Mouse (Mus musculus) cerebellum, adult 2 months (tissue): ENCODE measurements around the gene Gm6040. TPM values are rescaled to one million over a fixed set of nuclear protein-coding genes. Genes with fewer than 3 reads are reported as not detected.

ENCODE experiments used
- DNase-seq, 2 experiments: peaks; one replicate each; pipeline ENCODE4 v3.0.0; 2021
- H3K27ac ChIP-seq: fragments of 200-500 bp; 2 replicates; pipeline ENCODE4 v1.5.1; 2012; ENCODE audit warnings: low read length, control low read depth, inconsistent platforms; ENCODE audit not compliant: insufficient read depth
- H3K27me3 ChIP-seq: fragments of 200-500 bp; 2 replicates; pipeline ENCODE4 v1.6.1; 2012; ENCODE audit warnings: inconsistent platforms, mild to moderate bottlenecking, low read length, moderate library complexity; ENCODE audit not compliant: control insufficient read depth, insufficient read depth
- H3K4me1 ChIP-seq: fragments of 200-500 bp; 2 replicates; pipeline ENCODE4 v1.6.1; 2011; ENCODE audit warnings: low read length; ENCODE audit not compliant: control insufficient read depth, insufficient read depth
- H3K4me3 ChIP-seq: fragments of 200-500 bp; replicated peaks from 2 replicates; pipeline ENCODE3; 2011; ENCODE audit warnings: mild to moderate bottlenecking, low read depth, low read length, control low read depth; ENCODE audit not compliant: insufficient read depth
- CTCF ChIP-seq: fragments of 200-500 bp; IDR thresholded peaks from 2 replicates; pipeline ENCODE4 v1.5.1; 2011; ENCODE audit warnings: low read depth, mild to moderate bottlenecking, control low read depth, low read length, moderate library complexity, borderline replicate concordance; ENCODE audit not compliant: insufficient read depth
- POLR2A ChIP-seq: fragments of 200-500 bp; IDR thresholded peaks from 2 replicates; pipeline ENCODE4 v1.6.1; 2011; ENCODE audit warnings: low read length, control low read depth, borderline replicate concordance; ENCODE audit not compliant: insufficient read depth
- WGBS: fragments of 180-500 bp; shearing (Covaris S2); methylation state at CpG from one replicate; pipeline ENCODE4 v1.1.7; 2018; 5-methylcytosine and 5-hydroxymethylcytosine counted together
- polyA plus RNA-seq: library from polyadenylated mRNA; depleted of rRNA; stranded (reverse); fragments of >200 nt; gene quantifications from 2 replicates; pipeline ENCODE4 v1.2.3, GENCODE M21; 2012; rRNA removed

Gene Gm6040
- polyA plus RNA-seq: not detected in 2 replicates

GRCm38 (mm10) chr8:20921971-20922370, at the start of gene Gm6040:
Gene Gm6040, minus strand, starts transcription at chr8:20922071.
- TF ChIP-seq CTCF: no peak
- no peak for TF ChIP-seq POLR2A
- WGBS: 70% methylated on average over 3 of the region's 3 CpGs
- H3K27ac ChIP-seq: no peak within 1 kb of the TSS
- no peak for DNase-seq
- H3K4me1 ChIP-seq: no peaks in the 10 kb centered on the region
- no peaks in the 10 kb centered on the region for H3K27me3 ChIP-seq
- no peak within 1 kb of the TSS for H3K4me3 ChIP-seq

- Histone ChIP-seq H3K4me3 (no peak overlapping the region), H3K27ac (no peak overlapping the region), H3K4me1 (no peaks in the 10 kb centered on the region), H3K27me3 (no peaks in the 10 kb centered on the region)
- 64% methylated on average over 2 of the region's 2 CpGs for WGBS
- TF ChIP-seq CTCF (no peak), POLR2A (no peak)
- DNase-seq: no peak
Observed at GRCm38 (mm10) chr8:20964531-20964930, 42.7 kb upstream of the Gm6040 start.

GRCm38 (mm10) chr8:20944610-20945009, 22.7 kb upstream of the Gm6040 start, which contains the start of gene AY761185:
Gene AY761185, minus strand, starts transcription at chr8:20944710.
- H3K27me3 ChIP-seq: no peaks in the 10 kb centered on the region
- 66% methylated on average over 3 of the region's 3 CpGs for WGBS
- no peaks in the 10 kb centered on the region for H3K4me1 ChIP-seq
- TF ChIP-seq POLR2A: no peak
- TF ChIP-seq CTCF: no peak
- no peak within 1 kb of the TSS for H3K27ac ChIP-seq
- H3K4me3 ChIP-seq: no peak within 1 kb of the TSS
- DNase-seq: no peak

GRCm38 (mm10) chr8:20912288-20912687, 9.6 kb downstream of the Gm6040 start:
- no peak for TF ChIP-seq POLR2A
- TF ChIP-seq CTCF: no peak
- Histone ChIP-seq H3K4me1 (no peaks in the 10 kb centered on the region), H3K27ac (no peak overlapping the region), H3K27me3 (no peaks in the 10 kb centered on the region), H3K4me3 (no peak overlapping the region)
- DNase-seq: no peak
- 83% methylated on average over 1 of the region's 1 CpGs for WGBS

GRCm38 (mm10) chr8:20908256-20908655, 13.6 kb downstream of the Gm6040 start:
- DNase-seq: no peak
- Histone ChIP-seq H3K4me3 (no peak overlapping the region), H3K27me3 (no peaks in the 10 kb centered on the region), H3K4me1 (no peaks in the 10 kb centered on the region), H3K27ac (no peak overlapping the region)
- TF ChIP-seq POLR2A (no peak), CTCF (no peak)
- 43% methylated on average over 2 of the region's 2 CpGs for WGBS

- no peaks in the 10 kb centered on the region for H3K27me3 ChIP-seq
- no peak overlapping the region for H3K4me3 ChIP-seq
- no peak overlapping the region for H3K27ac ChIP-seq
- TF ChIP-seq POLR2A (no peak), CTCF (no peak)
- DNase-seq: no peak
- no peaks in the 10 kb centered on the region for H3K4me1 ChIP-seq
- 86% methylated on average over 2 of the region's 2 CpGs for WGBS
Observed at GRCm38 (mm10) chr8:20907119-20907518, 14.8 kb downstream of the Gm6040 start.

- Histone ChIP-seq H3K27me3 (no peaks in the 10 kb centered on the region), H3K4me3 (no peak within 1 kb of the TSS), H3K27ac (no peak within 1 kb of the TSS), H3K4me1 (no peaks in the 10 kb centered on the region)
- DNase-seq: no peak
- TF ChIP-seq CTCF (no peak), POLR2A (no peak)
- 36% methylated on average over 2 of the region's 2 CpGs for WGBS
Observed at GRCm38 (mm10) chr8:20902527-20902926, 19.3 kb downstream of the Gm6040 start, which contains the start of gene Gm15056. Gene Gm15056, minus strand, starts transcription at chr8:20902627.

GRCm38 (mm10) chr8:20892369-20892768, 29.5 kb downstream of the Gm6040 start, which contains the start of gene Defb33:
Gene Defb33, plus strand, starts transcription at chr8:20892669.
- H3K27ac ChIP-seq: no peak within 1 kb of the TSS
- no peak within 1 kb of the TSS for H3K4me3 ChIP-seq
- H3K27me3 ChIP-seq: no peaks in the 10 kb centered on the region
- no peaks in the 10 kb centered on the region for H3K4me1 ChIP-seq
- TF ChIP-seq POLR2A (no peak), CTCF (no peak)
- no peak for DNase-seq
- 87% methylated on average over 2 of the region's 2 CpGs for WGBS

GRCm38 (mm10) chr8:20874608-20875007, 47.3 kb downstream of the Gm6040 start:
- no peaks in the 10 kb centered on the region for H3K27me3 ChIP-seq
- H3K4me1 ChIP-seq: no peaks in the 10 kb centered on the region
- H3K27ac ChIP-seq: no peak overlapping the region
- DNase-seq: no peak
- WGBS: 41% methylated on average over 6 of the region's 6 CpGs
- no peak for TF ChIP-seq CTCF
- no peak for TF ChIP-seq POLR2A
- no peak overlapping the region for H3K4me3 ChIP-seq

Other genes with a start within 250 kb of the Gm6040 start
- not detected in 2 replicates for gene Defb33, start 29.4 kb downstream of the Gm6040 start, polyA plus RNA-seq
- gene Gm15056, start 19.4 kb downstream of the Gm6040 start, polyA plus RNA-seq: not detected in 2 replicates
- not detected in 2 replicates for gene AY761185, start 22.6 kb upstream of the Gm6040 start, polyA plus RNA-seq
- gene Defa21, start 103.5 kb upstream of the Gm6040 start, polyA plus RNA-seq: not detected in 2 replicates
- gene Defa23, start 133.0 kb upstream of the Gm6040 start, polyA plus RNA-seq: not detected in 2 replicates
- not detected in 2 replicates for gene Defa35, start 143.0 kb upstream of the Gm6040 start, polyA plus RNA-seq
- not detected in 2 replicates for gene Defa25, start 162.4 kb upstream of the Gm6040 start, polyA plus RNA-seq
- not detected in 2 replicates for gene Gm14851, start 174.0 kb upstream of the Gm6040 start, polyA plus RNA-seq
- not detected in 2 replicates for gene Defa30, start 212.6 kb upstream of the Gm6040 start, polyA plus RNA-seq
- gene Defa22, start 240.2 kb upstream of the Gm6040 start, polyA plus RNA-seq: not detected in 2 replicates